Mouse (Mus musculus) midbrain, embryonic 11.5 days (tissue): ENCODE results near the gene Brk1. TPM values are rescaled to one million over a fixed set of nuclear protein-coding genes. Genes with fewer than 3 reads are reported as not detected.

Experiments
- ATAC-seq: fragments of 200-750 bp; cut with Nextera tagmentation; 2 replicates; pipeline ENCODE4 v1.8.0; 2017; ENCODE audit warnings: moderate TSS enrichment, moderate library complexity; ENCODE audit not compliant: low FRiP score
- DNase-seq: peaks from one replicate; pipeline ENCODE4 v3.0.0; 2015; ENCODE audit warnings: low spot score; ENCODE audit errors: missing footprints
- H3K27ac ChIP-seq: fragments of 300-500 bp; sonication (generic); 2 replicates; pipeline ENCODE4 v1.5.1; 2014; ENCODE audit warnings: low read depth, low read length
- H3K27me3 ChIP-seq: fragments of 300-500 bp; sonication (generic); 2 replicates; pipeline ENCODE4 v1.6.1; 2014; ENCODE audit warnings: mild to moderate bottlenecking, low read length, moderate library complexity, mixed read lengths; ENCODE audit not compliant: control insufficient read depth, insufficient read depth
- H3K36me3 ChIP-seq: fragments of 300-500 bp; sonication (generic); 2 replicates; pipeline ENCODE4 v1.6.1; 2014; ENCODE audit warnings: mild to moderate bottlenecking, low read length, moderate library complexity, mixed read lengths; ENCODE audit not compliant: control insufficient read depth, insufficient read depth
- H3K4me1 ChIP-seq: fragments of 300-500 bp; sonication (generic); 2 replicates; pipeline ENCODE4 v1.6.1; 2014; ENCODE audit warnings: low read length; ENCODE audit not compliant: control insufficient read depth, insufficient read depth
- H3K4me2 ChIP-seq: fragments of 300-500 bp; sonication (generic); 2 replicates; pipeline ENCODE4 v1.6.1; 2014; ENCODE audit warnings: mild to moderate bottlenecking, moderate library complexity
- H3K4me3 ChIP-seq: fragments of 300-500 bp; sonication (generic); 2 replicates; pipeline ENCODE4 v1.5.1; 2014; ENCODE audit warnings: low read depth, low read length
- H3K9ac ChIP-seq: fragments of 300-500 bp; sonication (generic); 2 replicates; pipeline ENCODE4 v1.6.1; 2014; ENCODE audit warnings: low read length
- H3K9me3 ChIP-seq: fragments of 300-500 bp; sonication (generic); 2 replicates; pipeline ENCODE4 v1.6.1; 2016; ENCODE audit warnings: low read length; ENCODE audit not compliant: control insufficient read depth
- WGBS: fragments of 180-500 bp; shearing (Covaris S2); extraction: QIAGEN DNeasy Blood & Tissue Kit; methylation state at CpG from one replicate; pipeline ENCODE4 v1.1.7; 2014; 5-methylcytosine and 5-hydroxymethylcytosine counted together
- polyA plus RNA-seq: library from polyadenylated mRNA; unstranded; fragments of >200 nt; fragmentation: Nextera tagmentation; extraction: Ambion mirVana; gene quantifications from 2 replicates; pipeline ENCODE4 v1.2.1, GENCODE M21; 2014

Brk1 gene
- polyA plus RNA-seq, 1 experiment from 2014 or later = 232 TPM

- Histone ChIP-seq H3K9ac (no peak overlapping the region), H3K36me3 (no peaks in the 10 kb centered on the region), H3K9me3 (no peaks in the 10 kb centered on the region), H3K27me3 (no peaks in the 10 kb centered on the region), H3K4me3 (no peak overlapping the region), H3K4me2 (no peak overlapping the region), H3K4me1 (no peaks in the 10 kb centered on the region), H3K27ac (no peak overlapping the region)
- ATAC-seq = no peak
- WGBS = 69% methylated on average over 12 of the region's 12 CpGs
- no peak for DNase-seq
Measured at GRCm38 (mm10) chr6:113661353-113662241, 57.0 kb downstream of the Brk1 start.

GRCm38 (mm10) chr6:113662964-113663700, 58.6 kb downstream of the Brk1 start:
- H3K4me2 ChIP-seq = no peak overlapping the region
- H3K4me1 ChIP-seq = no peaks in the 10 kb centered on the region
- H3K36me3 ChIP-seq = no peaks in the 10 kb centered on the region
- H3K4me3 ChIP-seq = no peak overlapping the region
- H3K27me3 ChIP-seq = no peaks in the 10 kb centered on the region
- ATAC-seq = no peak
- no peak overlapping the region for H3K9ac ChIP-seq
- H3K9me3 ChIP-seq = no peaks in the 10 kb centered on the region
- WGBS = 94% methylated on average over 8 of the region's 8 CpGs
- no peak overlapping the region for H3K27ac ChIP-seq
- DNase-seq = no peak

- no peak for DNase-seq
- ATAC-seq = no peak
Measured at GRCm38 (mm10) chr6:113664305-113664704, 59.7 kb downstream of the Brk1 start.

More at GRCm38 (mm10) chr6:113664305-113664704, 59.7 kb downstream of the Brk1 start:
- Histone ChIP-seq H3K4me3 (no peak overlapping the region), H3K9me3 (no peaks in the 10 kb centered on the region), H3K27me3 (no peaks in the 10 kb centered on the region), H3K4me1 (peaks cover 3% of the 10 kb centered on the region; the same call in 1 of the 2 replicates), H3K4me2 (no peak overlapping the region), H3K27ac (no peak overlapping the region), H3K9ac (no peak overlapping the region), H3K36me3 (no peaks in the 10 kb centered on the region)
- WGBS = 87% methylated on average over 7 of the region's 7 CpGs

Other genes with a start within 250 kb of the Brk1 start
- gene Tada3, start 226.9 kb upstream of the Brk1 start, polyA plus RNA-seq = 59.3 and 62.4 TPM in 2 replicates
- gene Arpc4, start 226.7 kb upstream of the Brk1 start, polyA plus RNA-seq = 188 and 208 TPM in 2 replicates
- 3.0 TPM in 2 replicates for gene Ttll3, start 215.5 kb upstream of the Brk1 start, polyA plus RNA-seq
- 26.6 and 32.0 TPM in 2 replicates for gene Rpusd3, start 185.4 kb upstream of the Brk1 start, polyA plus RNA-seq
- gene Cidec, start 169.0 kb upstream of the Brk1 start, polyA plus RNA-seq = not detected in 2 replicates
- gene Jagn1, start 162.2 kb upstream of the Brk1 start, polyA plus RNA-seq = 73.1 and 75.0 TPM in 2 replicates
- gene Il17re, start 146.3 kb upstream of the Brk1 start, polyA plus RNA-seq = 0.19 and 0.40 TPM in 2 replicates
- 2.7 and 3.1 TPM in 2 replicates for gene Il17rc, start 133.3 kb upstream of the Brk1 start, polyA plus RNA-seq
- 29.2 and 29.9 TPM in 2 replicates for gene Creld1, start 121.5 kb upstream of the Brk1 start, polyA plus RNA-seq
- 0.97 and 1.1 TPM in 2 replicates for gene Prrt3, start 102.8 kb upstream of the Brk1 start, polyA plus RNA-seq
- gene Emc3, start 73.1 kb upstream of the Brk1 start, polyA plus RNA-seq = 88.4 and 90.0 TPM in 2 replicates
- gene Fancd2, start 73.1 kb upstream of the Brk1 start, polyA plus RNA-seq = 13.5 and 15.6 TPM in 2 replicates
- gene Fancd2os, start 4.1 kb upstream of the Brk1 start, polyA plus RNA-seq = 0.42 and 0.47 TPM in 2 replicates
- 60.9 and 62.4 TPM in 2 replicates for gene Vhl, start 19.2 kb downstream of the Brk1 start, polyA plus RNA-seq
- 1.6 and 1.9 TPM in 2 replicates for gene Irak2, start 33.7 kb downstream of the Brk1 start, polyA plus RNA-seq
- 1.0 and 1.7 TPM in 2 replicates for gene Tatdn2, start 92.3 kb downstream of the Brk1 start, polyA plus RNA-seq
- gene Ghrl, start 115.1 kb downstream of the Brk1 start, polyA plus RNA-seq = 0.33 and 0.40 TPM in 2 replicates
- 250 and 264 TPM in 2 replicates for gene Sec13, start 136.0 kb downstream of the Brk1 start, polyA plus RNA-seq